Mouse (Mus musculus): ENCODE results near the gene Vmn2r96. TPM values are rescaled to one million over a fixed set of nuclear protein-coding genes. Genes with fewer than 3 reads are reported as not detected.
A peak's percentile ranks its signal among the peaks of the same experiment; 100 is the strongest.
"Not testable (repeated sequence)": the region's sequence is repeated elsewhere in the genome, so short reads cannot be mapped to it uniquely, and the experiment has no call there.

Vmn2r96 gene
- 0.05 TPM in 1 of 2 replicates, not detected in the other for polyA plus RNA-seq (2015; fragmentation: Nextera tagmentation; extraction: Ambion mirVana)

- DNase-seq (ENCODE audit: low spot score) = not testable (repeated sequence)
Measured at GRCm38 (mm10) chr17:18572851-18573250, at the start of gene Vmn2r96. Vmn2r96 (plus strand) TSS chr17:18573151.

DNA sequence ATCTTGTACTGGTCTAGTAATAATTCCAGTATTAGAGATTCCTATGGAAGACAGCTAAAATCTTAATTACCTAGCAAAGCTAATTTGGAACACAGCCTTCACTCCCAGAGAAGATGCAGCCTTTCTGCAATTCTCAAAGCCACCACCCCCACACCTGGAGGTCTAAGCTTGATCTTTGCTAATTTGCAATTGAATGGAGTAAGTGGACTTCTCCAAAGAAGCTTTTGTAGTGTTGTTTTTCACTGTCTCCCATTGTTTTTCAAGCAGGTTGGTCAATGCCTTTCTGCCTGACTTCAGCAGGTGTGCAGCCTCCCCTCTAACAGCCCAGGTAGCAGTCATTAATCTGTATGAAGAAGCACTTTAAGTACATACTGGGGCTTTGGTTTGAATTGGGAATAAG is 49.6 kb upstream of the Vmn2r96 start:
- no peak for DNase-seq (ENCODE audit: low spot score)

- no peak for DNase-seq (ENCODE audit: low spot score)
Measured at GRCm38 (mm10) chr17:18523991-18524390, 49.0 kb upstream of the Vmn2r96 start.

DNA sequence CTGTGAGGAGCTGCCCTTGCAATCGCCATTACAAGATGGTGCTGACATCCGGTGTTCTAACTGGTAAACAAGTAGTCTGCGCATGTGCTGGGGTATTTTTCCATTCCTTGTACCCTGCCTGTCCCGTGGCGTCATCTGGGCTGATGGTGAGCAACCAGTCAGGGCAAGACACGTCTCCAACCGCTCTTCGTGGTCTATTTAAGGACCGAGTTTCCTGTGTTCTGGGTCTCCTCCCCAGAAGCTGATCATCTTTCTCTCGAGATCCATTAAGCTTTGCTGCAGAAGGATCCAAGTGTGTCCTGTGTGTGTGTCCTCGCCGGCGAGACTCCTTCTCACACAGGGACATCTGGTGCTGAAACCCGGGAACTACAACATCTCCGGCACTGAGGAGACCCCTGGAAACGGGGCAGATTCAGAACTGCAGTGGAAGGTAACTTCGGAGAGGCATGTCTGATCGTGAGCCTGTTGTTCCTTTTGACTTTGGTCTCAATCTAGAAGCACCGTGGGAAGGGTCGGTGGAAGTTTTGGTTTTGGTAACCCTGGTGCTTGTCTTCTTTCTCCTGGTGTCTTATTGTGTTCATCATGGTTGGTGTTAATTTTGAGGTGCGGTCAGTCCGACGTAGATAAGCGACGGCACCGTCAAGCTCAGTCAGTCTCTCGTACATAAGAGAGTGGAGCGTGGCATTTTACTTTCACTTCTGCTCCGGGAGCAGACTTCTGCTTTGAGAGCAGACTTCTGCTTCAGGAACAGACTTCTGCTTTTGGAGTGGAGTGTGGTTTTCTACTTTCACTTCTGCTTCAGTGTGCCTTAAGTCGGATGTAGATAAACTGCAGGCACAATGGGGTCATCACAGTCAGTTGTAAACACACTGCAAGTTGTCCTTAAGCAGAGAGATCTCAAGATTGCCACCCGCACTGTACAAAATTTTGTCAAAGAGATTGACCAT is 14.5 kb upstream of the Vmn2r96 start:
- DNase-seq (ENCODE audit: low spot score) = peak; percentile 23

- DNase-seq (ENCODE audit: low spot score) = not testable (repeated sequence)
Measured at GRCm38 (mm10) chr17:18566186-18566585, 6.8 kb upstream of the Vmn2r96 start.

- not testable (repeated sequence) for DNase-seq (ENCODE audit: low spot score)
Measured at GRCm38 (mm10) chr17:18615151-18615550, 42.2 kb downstream of the Vmn2r96 start.

DNA sequence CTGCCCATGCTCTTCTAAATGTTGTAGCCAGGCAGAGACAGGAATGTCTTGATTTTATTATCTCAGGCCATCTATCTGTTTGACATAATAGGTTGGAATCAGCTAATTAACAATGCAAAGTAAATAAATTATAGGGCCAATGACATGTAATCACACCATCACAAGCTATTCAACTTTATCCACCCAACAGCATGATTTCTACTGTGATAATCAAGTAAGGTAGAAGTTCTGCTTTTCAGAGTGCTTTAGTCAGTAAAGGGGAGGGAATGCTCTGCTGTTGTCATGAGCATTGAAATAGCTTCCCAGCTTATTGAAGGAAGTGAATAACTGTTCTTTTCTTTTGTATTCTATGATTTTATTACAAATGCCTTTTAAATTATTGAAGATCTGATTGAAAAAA is 53.6 kb downstream of the Vmn2r96 start:
- no peak for DNase-seq (ENCODE audit: low spot score)

Other genes with a start within 250 kb of the Vmn2r96 start
- not detected in 2 replicates for gene Vmn2r95, start 149.1 kb upstream of the Vmn2r96 start, polyA plus RNA-seq (2015; fragmentation: Nextera tagmentation; extraction: Ambion mirVana)